Mouse (Mus musculus) lung, postnatal 0 days (tissue): ENCODE measurements around the gene Dcun1d3. TPM values are rescaled to one million over a fixed set of nuclear protein-coding genes. Genes with fewer than 3 reads are reported as not detected.
A peak's percentile ranks its signal among the peaks of the same experiment; 100 is the strongest.

Experiments
- ATAC-seq: fragments of 200-750 bp; cut with Nextera tagmentation; 2 replicates; pipeline ENCODE4 v1.8.0; 2017; ENCODE audit warnings: moderate library complexity
- DNase-seq: peaks from one replicate; pipeline ENCODE4 v3.0.0-alpha.2; 2016; ENCODE audit warnings: low spot score
- H3K27ac ChIP-seq: fragments of 300-500 bp; sonication (generic); 2 replicates; pipeline ENCODE4 v1.5.1; 2014; ENCODE audit warnings: antibody characterized with exemption, mild to moderate bottlenecking, low read length, mixed read lengths
- H3K27me3 ChIP-seq: fragments of 300-500 bp; sonication (generic); replicated peaks from 2 replicates; pipeline ENCODE4 v1.6.1; 2014; ENCODE audit warnings: low read length, mixed read lengths; ENCODE audit not compliant: insufficient read depth
- H3K36me3 ChIP-seq: fragments of 300-500 bp; sonication (generic); 2 replicates; pipeline ENCODE4 v1.6.1; 2014; ENCODE audit warnings: low read length, mixed read lengths; ENCODE audit not compliant: insufficient read depth
- H3K4me1 ChIP-seq: fragments of 300-500 bp; sonication (generic); 2 replicates; pipeline ENCODE4 v1.6.1; 2014; ENCODE audit warnings: antibody characterized with exemption, low read depth, low read length, mixed read lengths; ENCODE audit not compliant: insufficient read depth
- H3K4me2 ChIP-seq: fragments of 300-500 bp; sonication (generic); replicated peaks from 2 replicates; pipeline ENCODE4 v1.6.1; 2014; ENCODE audit warnings: low read depth, mild to moderate bottlenecking, low read length, moderate library complexity, mixed read lengths
- H3K4me3 ChIP-seq: fragments of 300-500 bp; sonication (generic); 2 replicates; pipeline ENCODE4 v1.5.1; 2014; ENCODE audit warnings: low read depth, low read length
- H3K9ac ChIP-seq: fragments of 300-500 bp; sonication (generic); replicated peaks from 2 replicates; pipeline ENCODE4 v1.6.1; 2014; ENCODE audit warnings: low read depth, mild to moderate bottlenecking
- H3K9me3 ChIP-seq: fragments of 300-500 bp; sonication (generic); 2 replicates; pipeline ENCODE4 v1.6.1; 2016; ENCODE audit warnings: low read length, mixed read lengths
- CTCF ChIP-seq: IDR thresholded peaks from 2 replicates; pipeline ENCODE4 v1.5.1; 2016; ENCODE audit warnings: antibody characterized with exemption, mild to moderate bottlenecking
- EP300 ChIP-seq: IDR thresholded peaks from 2 replicates; pipeline ENCODE4 v1.6.1; 2016; ENCODE audit warnings: antibody characterized with exemption, mild to moderate bottlenecking, control low read depth
- WGBS: fragments of 180-500 bp; shearing (Covaris S2); extraction: QIAGEN DNeasy Blood & Tissue Kit; methylation state at CpG from one replicate; pipeline ENCODE4 v1.1.7; 2014; 5-methylcytosine and 5-hydroxymethylcytosine counted together
- polyA plus RNA-seq: library from polyadenylated mRNA; unstranded; fragments of >200 nt; fragmentation: Nextera tagmentation; extraction: Ambion mirVana; gene quantifications from 2 replicates; pipeline ENCODE4 v1.2.1, GENCODE M21; 2015

Dcun1d3 gene
- 7.7 and 8.6 TPM in 2 replicates for polyA plus RNA-seq

DNA sequence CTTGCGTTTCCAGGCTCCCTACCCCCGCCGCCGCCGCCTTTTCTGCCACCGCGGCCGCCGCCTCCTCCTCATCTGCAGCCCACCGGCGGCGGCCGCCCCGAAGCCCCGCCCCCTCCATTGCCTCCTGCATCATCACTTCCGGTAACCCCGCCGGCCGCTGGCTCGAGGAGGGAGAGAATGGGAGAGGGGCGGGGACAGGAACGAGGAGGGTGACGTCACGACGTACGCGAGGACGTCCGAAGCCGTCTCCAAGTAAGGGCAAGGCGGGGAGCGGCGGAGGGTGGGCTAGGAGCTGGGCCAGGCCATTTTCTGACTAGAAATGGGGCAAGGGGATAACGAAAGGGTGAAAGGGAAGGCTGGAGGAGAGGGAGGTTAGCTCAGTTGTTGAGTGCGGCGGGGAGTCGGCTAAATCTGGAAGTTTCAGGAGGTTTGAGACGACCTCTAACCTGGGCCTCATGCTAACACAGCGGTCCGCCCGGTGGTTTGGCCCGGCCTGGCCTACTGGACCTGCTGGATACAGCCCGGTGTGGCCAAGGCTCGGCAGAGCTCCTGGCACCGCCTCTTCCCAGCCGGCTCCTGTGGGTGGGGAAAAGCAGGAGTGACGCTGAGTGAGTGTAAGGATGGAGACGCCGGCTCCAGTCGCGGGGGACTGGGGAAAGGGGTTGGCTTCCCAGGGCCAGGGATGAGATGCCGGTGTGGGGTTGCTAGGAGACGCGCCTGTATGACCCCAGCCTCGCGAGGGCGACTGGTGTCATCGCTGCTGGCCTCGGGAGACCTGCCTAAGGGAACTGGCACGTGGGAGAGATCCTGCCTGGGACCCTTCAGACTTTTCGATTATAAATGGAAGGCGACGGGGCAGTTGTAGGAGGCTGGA is at the start of gene Dcun1d3, which contains the start of gene Lyrm1:
Gene Dcun1d3 (minus strand): TSS at position 660 of the 874 bp plus-strand sequence.
Gene Lyrm1 (plus strand): TSS at position 223 of the 874 bp plus-strand sequence.
- H3K4me1 ChIP-seq: peaks cover 4% of the 10 kb centered on the region
- WGBS: under 1% methylated on average over 59 of the region's 63 CpGs
- H3K9ac ChIP-seq: peak within 1 kb of the TSS; percentile 67
- H3K27me3 ChIP-seq: no peaks in the 10 kb centered on the region
- H3K4me3 ChIP-seq: peak within 1 kb of the TSS; percentile 75
- ATAC-seq (peak; percentile 99), DNase-seq (peak; percentile 100)
- H3K36me3 ChIP-seq: no peaks in the 10 kb centered on the region
- no peak for TF ChIP-seq CTCF
- peak; percentile 52; the same call in 1 of the 2 replicates for TF ChIP-seq EP300
- H3K9me3 ChIP-seq: no peaks in the 10 kb centered on the region
- H3K4me2 ChIP-seq: peak within 1 kb of the TSS; percentile 92
- peak within 1 kb of the TSS; percentile 94 for H3K27ac ChIP-seq

DNA sequence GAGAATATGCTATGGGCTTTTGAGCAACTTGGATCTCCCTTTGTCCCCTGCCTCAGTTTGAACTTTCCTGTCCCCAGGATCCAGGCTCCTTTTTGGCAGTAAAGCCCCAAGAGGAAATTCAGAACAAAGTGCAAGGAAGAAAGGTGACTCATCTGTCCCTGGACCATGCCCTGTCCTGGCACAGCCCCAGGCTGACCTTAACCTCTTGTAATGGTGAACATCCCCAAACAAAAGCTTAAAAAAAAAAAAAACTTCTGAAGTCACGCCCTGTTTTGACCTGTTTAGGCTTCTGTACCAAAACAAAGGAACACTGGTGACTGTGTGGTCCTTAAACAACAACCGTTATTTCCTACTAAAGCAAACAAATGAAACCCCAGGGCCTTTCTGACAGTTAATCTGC is 45.5 kb upstream of the Dcun1d3 start:
- no peaks in the 10 kb centered on the region for H3K4me1 ChIP-seq
- DNase-seq (peak; percentile 50), ATAC-seq (peak; percentile 70)
- no peak overlapping the region for H3K4me2 ChIP-seq
- H3K36me3 ChIP-seq: no peaks in the 10 kb centered on the region
- TF ChIP-seq CTCF: no peak
- peak; percentile 83 for TF ChIP-seq EP300
- H3K9me3 ChIP-seq: no peaks in the 10 kb centered on the region
- no peak overlapping the region for H3K9ac ChIP-seq
- H3K4me3 ChIP-seq: no peak overlapping the region
- WGBS: 46% methylated on average over 2 of the region's 2 CpGs
- no peak overlapping the region for H3K27ac ChIP-seq
- H3K27me3 ChIP-seq: no peaks in the 10 kb centered on the region

DNA sequence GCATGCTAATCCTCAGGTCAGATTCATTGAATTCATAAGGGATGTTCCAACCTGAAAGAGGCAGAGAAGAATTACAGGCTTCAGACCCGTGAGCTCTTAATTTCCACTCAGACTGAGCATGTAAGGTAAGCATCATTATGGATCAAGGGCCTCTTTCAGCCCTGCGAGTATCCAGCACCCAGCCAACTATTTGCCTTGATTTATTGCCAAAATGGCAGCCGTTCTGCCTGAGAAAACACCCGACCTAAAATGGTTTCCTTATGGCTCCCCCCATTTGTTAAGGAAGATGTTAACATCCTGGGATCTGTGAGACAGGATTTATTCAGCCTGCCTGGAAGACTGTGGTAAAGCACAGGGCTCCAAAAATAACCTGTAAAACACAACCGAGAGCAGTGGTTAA is 40.9 kb upstream of the Dcun1d3 start:
- ATAC-seq (no peak), DNase-seq (no peak)
- Histone ChIP-seq H3K27ac (no peak overlapping the region), H3K4me1 (no peaks in the 10 kb centered on the region), H3K36me3 (no peaks in the 10 kb centered on the region), H3K27me3 (no peaks in the 10 kb centered on the region), H3K9ac (no peak overlapping the region), H3K4me3 (no peak overlapping the region), H3K4me2 (no peak overlapping the region), H3K9me3 (no peaks in the 10 kb centered on the region)
- 55% methylated on average over 5 of the region's 5 CpGs for WGBS
- TF ChIP-seq EP300: no peak
- TF ChIP-seq CTCF: no peak

DNA sequence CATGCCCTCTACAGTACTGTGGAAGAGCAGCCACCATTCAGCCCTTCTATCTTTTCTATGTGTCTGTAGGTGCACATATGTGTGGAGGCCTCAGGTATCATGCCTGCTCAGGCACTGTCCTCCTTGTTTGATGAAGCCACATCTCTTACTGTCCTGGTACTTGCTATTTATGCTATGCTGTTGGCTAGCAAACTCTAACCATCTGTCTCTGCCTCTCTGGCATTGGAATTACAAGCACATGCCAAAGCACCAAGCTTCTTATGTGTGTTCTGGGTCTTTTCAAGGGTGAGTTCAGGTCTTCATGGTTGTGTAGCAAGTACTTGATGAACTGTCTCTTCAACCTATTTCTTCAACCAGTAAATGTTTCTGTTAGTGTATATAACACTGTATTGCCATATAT is 40.2 kb upstream of the Dcun1d3 start:
- DNase-seq (no peak), ATAC-seq (no peak)
- H3K27me3 ChIP-seq: no peaks in the 10 kb centered on the region
- TF ChIP-seq EP300 (no peak), CTCF (no peak)
- H3K9ac ChIP-seq: no peak overlapping the region
- H3K27ac ChIP-seq: no peak overlapping the region
- H3K9me3 ChIP-seq: no peaks in the 10 kb centered on the region
- H3K4me2 ChIP-seq: no peak overlapping the region
- no peaks in the 10 kb centered on the region for H3K36me3 ChIP-seq
- no peak overlapping the region for H3K4me3 ChIP-seq
- no peaks in the 10 kb centered on the region for H3K4me1 ChIP-seq

DNA sequence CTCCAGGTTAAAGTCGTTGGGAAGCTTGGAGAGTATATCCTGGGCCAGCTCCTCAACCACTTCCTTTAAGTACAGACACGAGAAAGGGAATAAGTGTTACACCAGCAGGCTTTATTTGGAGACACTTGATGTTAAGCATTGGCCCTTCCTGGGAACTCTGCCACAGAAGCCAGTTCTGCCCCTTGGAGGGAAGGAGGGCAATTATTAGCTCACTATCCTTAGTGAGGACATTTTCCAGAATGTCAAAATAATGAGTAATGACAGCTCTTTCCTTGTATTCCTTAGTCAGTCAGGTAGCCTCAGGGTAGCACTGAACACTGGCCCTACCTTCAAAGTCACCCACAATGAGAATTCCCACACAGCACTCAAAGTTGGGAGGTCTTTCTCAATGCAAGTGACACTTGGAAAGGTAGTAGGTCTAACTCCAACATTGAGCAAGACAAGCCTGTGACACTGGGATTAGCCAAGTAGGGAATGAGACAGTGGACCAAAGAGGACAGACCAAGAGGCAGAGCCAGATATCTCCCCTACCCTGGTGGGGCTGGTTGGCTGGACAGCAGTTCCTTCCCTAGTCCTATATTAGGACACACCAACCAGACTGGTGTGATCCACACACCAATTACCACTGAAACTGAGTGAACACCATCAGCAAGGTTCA is 32.8 kb upstream of the Dcun1d3 start:
- no peak for ATAC-seq
- TF ChIP-seq CTCF (no peak), EP300 (no peak)
- Histone ChIP-seq H3K36me3 (no peaks in the 10 kb centered on the region), H3K4me3 (no peak overlapping the region), H3K27ac (no peak overlapping the region), H3K4me2 (no peak overlapping the region), H3K27me3 (no peaks in the 10 kb centered on the region), H3K4me1 (no peaks in the 10 kb centered on the region), H3K9ac (no peak overlapping the region), H3K9me3 (no peaks in the 10 kb centered on the region)
- 40% methylated on average over 2 of the region's 2 CpGs for WGBS
- peak; percentile 17 for DNase-seq

DNA sequence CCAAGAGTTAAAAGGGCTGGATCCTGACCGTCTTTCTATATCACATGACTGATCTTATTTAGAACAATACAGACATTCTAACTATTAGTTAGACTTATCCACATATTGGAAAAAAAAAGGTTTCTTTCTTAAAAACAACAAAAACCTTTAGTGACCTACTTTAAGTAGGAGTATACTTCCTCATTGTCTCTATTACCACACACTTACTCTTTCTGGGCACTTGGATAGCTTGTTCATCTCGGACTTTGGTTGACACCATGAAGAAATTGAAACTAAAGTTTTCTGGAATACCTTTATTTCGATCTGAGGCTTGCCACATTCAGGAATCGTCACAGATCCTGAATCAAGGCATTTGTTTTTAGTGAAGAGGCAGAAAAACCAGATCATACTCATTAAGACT is 25.0 kb upstream of the Dcun1d3 start:
- Histone ChIP-seq H3K9me3 (no peaks in the 10 kb centered on the region), H3K4me2 (no peak overlapping the region), H3K27me3 (no peaks in the 10 kb centered on the region), H3K4me1 (no peaks in the 10 kb centered on the region), H3K9ac (no peak overlapping the region), H3K27ac (no peak overlapping the region), H3K36me3 (no peaks in the 10 kb centered on the region), H3K4me3 (no peak overlapping the region)
- no peak for ATAC-seq
- DNase-seq: no peak
- TF ChIP-seq EP300: no peak
- TF ChIP-seq CTCF: no peak
- WGBS: 73% methylated on average over 4 of the region's 4 CpGs
